Mouse (Mus musculus) megakaryocyte-erythroid progenitor cell, adult 5-6 weeks (primary cell): Measurements from ENCODE around the gene Gm10197. TPM values are rescaled to one million over a fixed set of nuclear protein-coding genes. Genes with fewer than 3 reads are reported as not detected.

Experiments used
- ATAC-seq: replicated peaks from 2 replicates; pipeline ENCODE4 v1.8.0; 2016; ENCODE audit warnings: mild to moderate bottlenecking, inconsistent platforms; ENCODE audit not compliant: severe bottlenecking, poor library complexity, low FRiP score, low TSS enrichment
- total RNA-seq, 2 experiments: library from RNA; stranded (forward) in 1 of 2; stranded (reverse) in 1 of 2; fragments of 200-1000, 215-1000 nt in 1 of 2; fragments of >200 nt in 1 of 2; fragmentation: Nextera tagmentation in 1 of 2; gene quantifications; 2 replicates each; pipeline ENCODE4 v1.2.3; 2014 to 2017

Gm10197 gene
- total RNA-seq, 2 experiments from 2014 or later, result not detected

- no peak for ATAC-seq
Observed at GRCm38 (mm10) chr19:53364963-53365362, 6.6 kb downstream of the Gm10197 start.

- ATAC-seq, result no peak
Observed at GRCm38 (mm10) chr19:53364551-53364950, 7.0 kb downstream of the Gm10197 start.

- 0 out of 2 replicates have a peak, but pooled peaks have one; percentile 53 for ATAC-seq
Observed at GRCm38 (mm10) chr19:53362967-53363366, 8.6 kb downstream of the Gm10197 start.

GRCm38 (mm10) chr19:53360265-53360958, 11.2 kb downstream of the Gm10197 start:
- ATAC-seq, result no peak

- ATAC-seq, result no peak
Observed at GRCm38 (mm10) chr19:53359160-53360033, 12.2 kb downstream of the Gm10197 start.

- ATAC-seq, result no peak
Observed at GRCm38 (mm10) chr19:53355065-53355464, 16.5 kb downstream of the Gm10197 start.

- ATAC-seq, result no peak
Observed at GRCm38 (mm10) chr19:53354271-53355000, 17.1 kb downstream of the Gm10197 start.

GRCm38 (mm10) chr19:53353864-53354263, 17.7 kb downstream of the Gm10197 start:
- no peak for ATAC-seq

- no peak for ATAC-seq
Observed at GRCm38 (mm10) chr19:53345766-53346165, 25.8 kb downstream of the Gm10197 start.

GRCm38 (mm10) chr19:53344062-53344461, 27.5 kb downstream of the Gm10197 start:
- no peak for ATAC-seq

- ATAC-seq, result no peak
Observed at GRCm38 (mm10) chr19:53343174-53343881, 28.2 kb downstream of the Gm10197 start.

- peak; percentile 60; the same call in 1 of the 2 replicates for ATAC-seq
Observed at GRCm38 (mm10) chr19:53340423-53340822, 31.1 kb downstream of the Gm10197 start.

GRCm38 (mm10) chr19:53335241-53335640, 36.3 kb downstream of the Gm10197 start:
- ATAC-seq, result no peak

- ATAC-seq, result no peak
Observed at GRCm38 (mm10) chr19:53333730-53334129, 37.8 kb downstream of the Gm10197 start.

- ATAC-seq, result no peak
Observed at GRCm38 (mm10) chr19:53331882-53332500, 39.6 kb downstream of the Gm10197 start.

- peak; percentile 54 for ATAC-seq
Observed at GRCm38 (mm10) chr19:53329992-53330381, 41.6 kb downstream of the Gm10197 start.

GRCm38 (mm10) chr19:53329221-53329991, 42.2 kb downstream of the Gm10197 start:
- peak; percentile 36 for ATAC-seq

GRCm38 (mm10) chr19:53328116-53328515, 43.5 kb downstream of the Gm10197 start:
- no peak for ATAC-seq
